Mouse (Mus musculus) C2C12 (cell line): ENCODE results near the gene B4galt1.

Experiments
- CTCF ChIP-seq: IDR thresholded peaks from one replicate; pipeline ENCODE4 v1.5.1; 2011; ENCODE audit not compliant: control insufficient read depth, insufficient read depth, insufficient read length
- MAX ChIP-seq: IDR thresholded peaks from one replicate; pipeline ENCODE4 v1.6.1; 2011; ENCODE audit warnings: mild to moderate bottlenecking, control low read depth
- MYOD1 ChIP-seq: IDR thresholded peaks from one replicate; pipeline ENCODE4 v1.6.1; 2011; ENCODE audit warnings: low read depth; ENCODE audit not compliant: control insufficient read depth, insufficient read length
- MYOG ChIP-seq: IDR thresholded peaks from one replicate; pipeline ENCODE4 v1.6.1; 2011; ENCODE audit not compliant: control insufficient read depth, insufficient read length; ENCODE audit errors: extremely low read depth
- USF1 ChIP-seq: IDR thresholded peaks from one replicate; pipeline ENCODE4 v1.6.1; 2011; ENCODE audit warnings: low read depth, mild to moderate bottlenecking, control low read depth, moderate library complexity

- TF ChIP-seq MAX (no peak), CTCF (no peak), USF1 (no peak), MYOD1 (no peak), MYOG (no peak)
Observed at GRCm38 (mm10) chr4:40800873-40801272, 52.9 kb downstream of the B4galt1 start.
